Mouse (Mus musculus) common myeloid progenitor, adult 5-6 weeks (primary cell): ENCODE measurements around the gene Trank1. TPM values are rescaled to one million over a fixed set of nuclear protein-coding genes. Genes with fewer than 3 reads are reported as not detected.

Experiments used
- ATAC-seq: replicated peaks from 2 replicates; pipeline ENCODE4 v1.8.0; 2016; ENCODE audit warnings: low read depth, mild to moderate bottlenecking, moderate TSS enrichment, inconsistent platforms; ENCODE audit not compliant: poor library complexity, severe bottlenecking
- total RNA-seq: library from RNA; stranded (forward); fragments of 200-1000, 187-1606 nt; gene quantifications from 2 replicates; pipeline ENCODE4 v1.2.3, GENCODE M21; 2017

Trank1 gene
- total RNA-seq, 1 experiment from 2014 or later = not detected

DNA sequence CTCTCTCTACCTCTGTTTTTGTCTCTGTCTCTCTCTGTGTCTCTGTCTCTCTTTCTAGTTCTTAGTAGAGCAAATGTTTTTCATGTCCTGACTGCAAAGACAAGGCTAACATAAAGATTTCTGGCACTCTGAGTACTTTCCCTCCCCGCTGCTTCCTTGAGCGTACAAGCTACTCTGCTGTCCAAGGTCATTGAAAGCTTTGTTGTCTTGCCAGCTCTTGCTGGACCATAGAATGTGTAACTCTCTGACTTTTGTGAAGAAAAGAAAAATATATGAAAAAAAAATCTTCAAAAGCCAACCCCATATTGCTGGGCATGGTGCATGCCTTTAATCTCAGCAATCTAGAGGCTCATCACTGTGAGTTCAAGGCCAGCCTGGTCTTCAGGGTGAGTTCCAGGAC is 12.9 kb upstream of the Trank1 start:
- ATAC-seq = no peak

DNA sequence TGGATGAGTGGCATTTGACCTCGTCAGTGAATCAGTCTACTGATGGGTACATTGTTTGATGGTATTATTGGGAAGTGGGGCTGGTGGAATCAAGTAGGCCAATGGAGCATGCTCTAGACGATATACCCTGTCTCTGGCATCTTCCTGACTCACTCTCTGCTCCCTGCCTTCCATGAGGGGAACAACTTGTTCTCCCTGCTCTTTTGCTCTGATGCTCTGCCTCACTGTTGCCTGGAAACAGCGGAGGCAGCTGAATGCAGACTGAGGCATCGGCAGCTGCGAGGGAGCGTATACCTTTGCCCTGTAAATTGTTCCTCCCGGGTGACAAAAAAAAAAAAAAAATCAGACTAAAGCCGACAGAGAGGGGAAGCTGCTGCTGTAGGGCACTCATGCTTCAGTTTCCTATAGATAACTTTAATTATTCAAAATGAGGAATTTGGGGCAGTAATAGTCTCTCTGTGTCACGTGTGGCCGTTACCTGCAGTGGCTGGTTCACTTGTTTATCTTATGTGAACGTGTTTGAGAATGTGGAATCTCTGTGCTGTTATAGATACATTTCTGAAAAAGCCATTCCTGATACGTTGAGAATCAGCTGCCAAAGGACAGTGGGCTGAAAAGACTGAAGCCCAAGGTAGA is 9.2 kb upstream of the Trank1 start:
- ATAC-seq = no peak

DNA sequence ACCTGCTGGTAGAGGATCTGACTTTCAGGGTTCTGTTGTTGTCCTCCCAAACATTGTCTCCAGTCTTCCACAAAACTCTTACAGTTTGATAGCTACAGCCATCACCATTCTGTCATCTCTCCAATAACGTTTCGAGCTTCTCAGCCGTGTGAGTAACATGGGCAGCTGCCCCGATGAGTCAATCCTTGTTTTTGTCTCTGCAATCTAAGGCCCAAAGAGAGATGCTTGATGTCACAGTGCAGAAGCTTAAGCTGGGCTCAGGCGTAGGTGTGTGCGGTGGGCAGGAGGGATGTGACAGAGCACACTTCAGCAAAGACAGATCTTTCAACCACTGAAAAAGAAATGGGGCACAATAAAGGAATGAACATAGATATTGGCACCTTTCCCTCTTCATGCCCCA is 7.5 kb upstream of the Trank1 start:
- ATAC-seq = no peak

DNA sequence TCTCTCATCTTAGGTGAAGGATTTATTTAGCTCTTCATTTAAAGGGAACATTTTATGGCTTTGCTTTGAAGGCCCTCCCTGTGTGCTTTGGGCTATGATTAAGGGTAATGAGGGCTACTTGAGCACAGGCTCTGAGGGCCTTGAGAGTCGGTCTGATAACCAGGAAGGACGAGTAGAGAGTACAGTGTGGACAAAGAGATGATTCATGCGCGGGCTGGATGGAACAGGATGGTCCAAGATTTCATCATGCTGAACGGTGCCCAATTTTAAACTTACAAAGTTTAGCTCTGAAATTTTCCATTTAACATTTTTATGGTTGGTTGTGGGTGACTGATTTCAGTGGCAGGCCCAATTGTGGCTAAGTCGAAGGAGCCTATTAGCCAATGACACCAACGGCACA is 5.4 kb upstream of the Trank1 start:
- no peak for ATAC-seq

DNA sequence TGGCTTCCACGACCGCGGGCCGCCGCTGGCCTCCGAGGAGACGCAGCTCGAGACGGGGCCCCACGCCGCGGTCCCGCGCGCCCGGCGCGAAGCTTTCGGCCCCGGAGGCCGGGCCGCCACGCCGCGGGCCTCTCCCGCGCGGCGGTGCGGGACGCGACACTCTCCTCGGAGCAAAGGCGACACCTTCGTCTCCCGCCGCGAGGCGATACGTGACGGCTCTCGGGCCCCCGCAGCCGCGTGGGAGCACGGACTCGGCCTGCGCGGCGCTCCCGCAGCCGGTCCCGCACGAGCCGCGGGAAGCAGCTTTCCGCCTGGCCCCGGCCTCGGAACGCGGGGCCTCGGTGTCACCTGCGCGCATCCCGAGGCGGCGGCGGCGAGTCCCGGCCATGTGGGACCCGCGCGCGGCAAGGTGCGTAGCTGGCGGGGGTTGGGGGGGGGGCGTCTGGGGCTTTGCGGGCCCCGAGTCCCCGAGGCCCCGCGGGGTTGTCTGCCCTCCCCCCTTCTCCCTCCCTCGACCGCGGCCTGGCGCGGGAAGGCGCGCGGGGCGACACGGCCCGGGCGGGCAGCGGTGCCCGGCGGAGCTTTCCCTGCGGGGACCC is 403 bp downstream of the Trank1 start:
- ATAC-seq = no peak

DNA sequence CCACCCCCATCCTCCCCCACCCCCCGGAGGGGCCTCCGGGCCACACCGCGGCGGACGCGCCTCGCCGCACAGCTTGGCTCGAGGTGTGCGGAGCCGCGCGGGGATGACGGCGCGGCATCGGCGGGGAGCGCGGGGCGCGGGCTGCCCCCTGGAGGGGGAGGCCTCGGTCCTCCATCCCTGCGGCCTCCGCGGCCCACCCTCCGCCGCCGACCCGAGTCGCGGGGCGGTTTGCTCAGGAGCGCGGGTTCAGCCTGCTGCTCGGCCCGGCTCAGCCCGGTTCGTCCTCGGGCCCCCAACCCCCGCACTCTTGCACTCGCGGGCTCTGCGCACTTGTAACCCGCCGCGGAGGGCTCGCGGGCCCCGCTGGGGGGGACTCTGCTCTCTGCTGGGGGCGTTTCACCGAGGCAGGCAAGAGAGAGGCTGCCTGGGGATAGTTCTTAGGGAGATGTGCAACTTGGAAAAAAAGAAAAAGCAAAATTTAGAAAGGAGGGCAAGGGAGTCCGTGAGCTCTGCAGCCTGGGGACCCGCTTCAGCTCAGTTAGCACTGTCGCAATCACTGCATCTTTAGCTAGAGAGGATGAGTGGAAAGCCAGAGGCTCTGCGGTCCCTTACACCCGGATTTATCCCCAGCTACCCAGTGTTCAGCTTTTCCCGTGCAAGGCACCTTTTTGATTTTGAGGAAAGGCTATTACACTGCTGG is 1.1 kb downstream of the Trank1 start:
- no peak for ATAC-seq

DNA sequence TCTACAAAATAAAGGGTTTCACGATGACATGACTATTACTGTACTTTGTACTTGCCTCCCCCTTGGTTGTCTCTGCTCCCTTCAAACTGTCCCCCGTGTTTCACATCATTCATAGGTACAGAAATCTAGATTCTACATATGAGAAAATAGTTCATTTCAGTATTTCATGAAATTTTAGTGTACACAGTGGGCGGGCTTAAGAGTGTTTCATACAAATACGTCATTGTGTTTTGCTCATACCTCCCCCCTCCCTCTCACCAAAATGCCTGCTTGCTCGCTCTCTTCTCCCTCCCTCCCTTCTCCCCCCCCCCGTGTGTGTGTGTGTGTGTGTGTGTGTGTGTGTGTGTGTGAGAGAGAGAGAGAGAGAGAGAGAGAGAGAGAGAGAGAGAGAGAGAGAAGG is 1.8 kb downstream of the Trank1 start:
- no peak for ATAC-seq

DNA sequence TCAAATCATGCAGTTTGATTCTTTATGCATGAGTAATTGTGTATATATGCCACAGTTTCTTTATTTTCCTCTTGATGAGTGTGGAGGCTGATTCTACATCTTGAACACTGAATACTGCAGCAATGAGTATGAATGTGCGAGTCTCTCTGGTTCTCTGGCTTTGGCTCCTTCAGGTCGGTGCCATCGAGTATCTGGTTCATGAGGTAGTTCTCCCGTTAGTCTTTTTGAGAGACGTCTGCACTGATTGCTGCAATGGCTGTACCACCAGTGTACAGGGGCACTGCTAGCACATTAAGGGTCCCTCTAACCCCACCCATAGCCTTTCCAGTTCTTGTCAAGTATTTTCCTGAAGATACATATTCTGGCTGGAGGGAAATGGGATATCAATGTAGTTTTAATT is 2.3 kb downstream of the Trank1 start:
- ATAC-seq = no peak

DNA sequence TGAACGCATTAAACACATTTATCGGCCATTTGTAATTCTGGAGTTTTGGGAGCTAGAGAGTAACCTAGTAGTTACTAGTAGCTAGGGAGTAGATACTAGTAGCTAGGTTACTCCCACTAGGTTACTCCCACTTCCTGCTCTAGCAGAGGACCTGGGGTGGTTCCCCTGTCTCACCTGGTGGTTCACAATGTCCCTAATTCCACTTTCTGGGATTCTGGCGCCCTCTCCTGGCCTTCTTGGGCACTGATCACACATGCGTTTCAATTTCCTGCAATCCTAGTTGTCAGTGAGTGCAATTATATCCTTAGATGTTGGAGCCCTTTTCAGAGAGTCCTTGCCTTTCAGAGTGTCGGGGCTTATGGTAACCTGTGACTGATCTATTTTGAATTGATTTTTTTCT is 2.7 kb downstream of the Trank1 start:
- peak; percentile 85 for ATAC-seq

DNA sequence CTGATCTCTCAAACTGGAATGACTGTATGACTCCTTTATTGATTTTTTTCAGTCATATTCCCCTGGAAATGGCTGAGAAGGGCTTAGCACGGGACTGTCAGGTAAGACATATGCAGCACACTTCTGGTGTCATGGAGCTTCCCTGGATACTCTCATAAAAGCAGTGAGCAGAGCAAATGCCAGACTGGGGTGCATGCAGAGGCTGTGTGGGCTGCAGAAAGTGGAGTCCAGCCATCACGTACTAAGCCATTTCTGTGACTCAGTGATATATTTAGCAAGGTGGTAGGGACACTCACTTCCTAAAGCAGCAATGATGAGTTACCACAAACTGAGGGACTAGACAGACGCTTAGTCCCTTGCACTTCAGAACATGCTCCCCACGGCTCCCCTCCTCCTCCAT is 9.4 kb downstream of the Trank1 start:
- ATAC-seq = no peak

DNA sequence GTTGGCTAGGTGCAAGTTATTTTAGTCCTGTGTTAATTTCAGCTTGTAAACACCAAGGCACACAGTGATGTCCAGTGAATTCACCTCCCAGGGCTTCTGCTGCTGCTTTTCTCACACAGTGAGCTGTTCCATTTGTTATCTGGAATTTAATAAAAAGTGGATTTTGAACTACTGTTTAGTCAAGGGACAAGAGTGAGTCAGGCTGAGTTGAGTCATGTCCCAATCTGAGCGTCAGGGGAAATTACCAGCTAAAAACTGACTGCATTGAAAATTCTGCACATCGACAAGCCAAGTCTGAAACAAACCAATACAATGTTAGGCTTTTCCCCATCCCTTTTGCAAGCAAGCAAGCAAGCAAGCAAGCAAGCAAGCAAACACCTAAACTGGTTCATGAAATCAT is 13.3 kb downstream of the Trank1 start:
- ATAC-seq = no peak

DNA sequence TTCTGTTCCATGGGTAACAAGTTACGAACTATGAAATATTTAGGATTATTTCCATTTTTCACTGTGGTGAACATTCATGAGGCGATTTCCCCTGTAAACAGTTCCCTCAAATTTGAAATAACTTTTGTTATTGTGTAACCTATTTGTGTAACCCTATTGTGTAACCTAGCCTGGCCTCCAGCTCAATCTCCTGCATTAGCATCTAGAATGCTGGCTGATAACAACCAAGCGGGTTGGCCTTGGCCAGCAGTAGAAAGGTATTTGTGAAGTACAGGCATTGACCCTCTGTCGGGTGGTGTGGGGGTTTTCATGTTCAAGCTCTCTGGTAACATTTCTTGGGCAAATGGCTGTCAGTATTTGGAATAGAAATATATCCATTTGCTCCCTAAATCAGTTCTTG is 18.3 kb downstream of the Trank1 start:
- no peak for ATAC-seq

DNA sequence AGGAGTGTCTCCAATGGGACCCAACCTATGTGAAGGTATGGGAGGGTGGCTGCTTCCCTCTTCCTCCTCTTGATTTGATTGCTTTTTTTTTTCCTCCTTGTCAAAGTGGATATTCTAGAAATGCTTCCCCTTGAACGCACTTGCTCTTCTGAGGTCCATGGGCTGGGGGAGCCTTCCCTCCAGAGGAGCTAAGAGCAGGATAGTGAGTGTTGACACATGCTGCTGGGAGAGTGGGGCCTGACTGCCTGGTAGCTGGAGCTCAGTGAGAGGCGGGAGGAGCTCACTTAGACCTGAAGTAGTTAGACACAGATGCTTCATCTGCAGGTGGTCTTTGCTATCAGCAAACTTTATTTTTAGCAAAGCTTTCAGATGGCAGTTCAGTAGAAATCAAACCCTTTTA is 22.3 kb downstream of the Trank1 start:
- ATAC-seq = no peak

DNA sequence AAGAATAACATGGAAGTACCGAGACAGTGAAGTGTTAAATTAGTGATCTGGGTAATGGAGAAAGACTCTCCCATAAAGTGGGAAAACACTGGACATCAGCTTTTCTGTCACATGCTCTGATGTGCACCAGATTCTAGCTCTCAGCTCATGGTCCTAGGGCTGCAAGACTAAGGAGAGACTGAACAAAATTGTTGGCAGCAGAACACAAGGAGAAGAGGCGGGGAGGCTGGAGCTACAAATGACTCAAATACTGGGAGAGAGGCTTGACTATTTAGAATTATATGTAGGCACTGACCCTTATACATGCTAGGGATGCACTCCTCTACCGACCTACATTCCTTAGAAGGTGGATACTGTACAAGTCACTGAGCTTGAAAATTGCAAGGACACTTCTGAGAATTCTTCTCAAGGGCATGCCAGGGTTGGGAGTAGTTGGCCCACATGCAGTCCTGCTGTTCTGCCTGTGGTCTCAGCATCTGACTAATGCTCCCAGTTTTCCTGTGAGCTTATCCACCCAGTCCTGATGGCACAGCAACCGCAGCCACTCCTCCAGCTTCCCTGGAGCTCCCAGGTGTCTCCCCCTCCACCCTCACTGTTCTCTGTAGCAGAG is 23.1 kb downstream of the Trank1 start:
- ATAC-seq = no peak

DNA sequence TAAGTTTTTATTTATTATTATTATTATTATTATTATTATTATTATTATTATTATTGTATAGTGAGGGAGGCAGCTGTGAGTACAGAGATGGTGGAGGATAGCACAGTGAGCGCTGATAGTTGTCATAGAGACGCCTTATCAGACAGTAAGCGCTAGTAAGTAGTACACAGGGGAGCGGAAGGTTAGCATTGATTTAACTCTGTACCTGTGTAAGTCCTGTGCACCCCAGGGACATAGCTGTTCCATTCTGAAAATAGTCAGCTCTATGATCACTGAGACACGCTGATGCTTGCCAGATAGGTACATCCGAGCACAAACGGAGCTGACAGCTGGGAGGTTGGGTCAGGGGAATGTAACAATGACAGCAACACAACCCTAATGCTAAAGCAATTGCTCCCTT is 39.7 kb downstream of the Trank1 start:
- no peak for ATAC-seq

DNA sequence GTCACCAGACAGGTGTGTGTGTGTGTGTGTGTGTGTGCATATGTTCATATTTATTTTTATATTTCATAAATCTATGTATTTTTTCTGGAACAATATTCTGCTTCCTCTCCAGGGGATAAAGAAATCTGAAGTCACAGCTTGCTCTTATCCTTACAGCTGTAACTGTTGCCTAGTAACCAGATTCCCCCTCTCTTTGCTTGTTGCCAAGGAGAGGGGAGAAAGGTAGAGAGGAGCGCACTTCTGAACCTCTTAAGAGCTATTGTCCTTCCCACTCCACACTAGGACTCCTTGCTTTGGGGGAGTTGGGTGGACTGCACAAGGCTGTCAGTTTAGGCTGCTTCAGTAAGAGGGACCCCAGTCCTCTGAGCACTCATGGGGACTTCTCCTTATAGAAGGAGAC is 40.1 kb downstream of the Trank1 start:
- no peak for ATAC-seq

DNA sequence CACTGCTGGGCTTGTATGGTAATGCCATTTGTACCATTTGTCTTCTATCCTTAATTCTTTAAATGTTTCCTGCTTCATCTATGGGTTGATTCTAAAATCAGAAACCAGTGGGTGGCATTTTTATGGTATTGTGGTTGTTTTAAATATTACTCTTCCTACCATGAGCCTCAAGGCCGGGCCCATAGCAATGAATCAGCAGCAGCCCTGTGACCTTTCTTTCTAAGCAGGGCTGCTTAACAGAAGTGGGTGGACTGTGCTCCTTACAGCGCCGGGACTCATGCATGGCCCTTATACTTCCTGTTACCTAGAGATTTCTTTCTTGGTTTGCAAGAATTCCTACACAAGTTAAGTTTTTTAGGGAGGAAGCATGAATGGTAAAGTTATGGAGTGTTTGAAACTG is 41.1 kb downstream of the Trank1 start:
- ATAC-seq = no peak

DNA sequence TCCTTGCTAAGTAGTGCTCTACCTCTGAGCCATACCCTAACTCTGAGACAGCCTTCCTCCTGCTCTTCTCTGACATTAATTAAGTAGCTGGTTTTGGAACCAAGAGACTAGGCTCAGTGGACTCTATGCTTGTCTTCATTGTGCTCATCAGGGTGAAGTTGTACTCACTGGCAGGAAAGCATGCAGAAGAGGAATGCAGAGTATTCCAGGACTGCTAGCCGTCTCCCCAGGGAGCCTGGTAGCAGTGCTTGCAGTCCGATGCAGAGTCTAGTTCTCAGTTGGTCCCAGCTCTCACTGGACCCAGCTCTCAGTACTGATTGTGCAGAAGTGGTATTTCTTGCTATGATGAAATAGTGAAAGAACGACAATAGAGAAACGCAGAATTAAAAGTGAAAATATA is 43.5 kb downstream of the Trank1 start:
- ATAC-seq = no peak

DNA sequence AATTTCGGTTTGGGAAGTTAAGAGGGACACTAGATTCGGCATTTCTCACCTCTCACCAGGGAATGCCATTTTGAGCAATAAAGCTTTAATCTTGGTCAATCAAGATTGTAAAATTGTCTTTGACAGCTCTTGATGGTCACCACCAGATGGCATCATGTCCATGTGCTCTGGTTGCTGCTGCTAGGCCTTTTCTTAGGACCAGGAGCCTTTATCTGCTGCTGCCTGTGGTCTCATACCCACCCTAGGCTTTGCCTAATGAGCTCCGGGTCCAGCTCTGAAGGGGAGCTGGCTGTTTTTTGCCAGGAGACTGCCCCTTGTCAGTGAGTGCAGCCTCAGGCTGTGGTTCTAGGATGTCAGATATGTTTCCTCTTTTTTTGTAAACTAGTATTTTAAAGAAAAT is 44.8 kb downstream of the Trank1 start:
- no peak for ATAC-seq

DNA sequence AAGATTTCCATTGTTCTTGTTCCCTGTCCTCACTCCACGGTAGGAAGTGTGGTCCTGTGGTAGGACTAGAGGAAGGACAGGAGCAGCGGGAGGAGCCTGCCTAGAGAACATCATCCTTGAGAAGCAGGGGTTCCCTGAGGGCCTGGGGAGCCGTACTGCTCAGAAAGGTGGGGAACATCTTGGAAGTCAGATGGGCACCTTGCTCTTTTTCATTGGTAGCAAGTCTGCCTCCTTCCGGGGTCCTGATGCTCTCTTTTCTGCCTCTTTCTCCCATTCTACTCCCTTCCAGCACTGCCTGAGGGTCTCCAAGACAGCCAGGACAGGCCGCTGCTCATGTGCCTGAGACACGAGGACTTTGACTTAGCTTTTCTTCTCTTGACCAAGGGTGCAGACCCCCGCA is 52.1 kb downstream of the Trank1 start:
- ATAC-seq = no peak

DNA sequence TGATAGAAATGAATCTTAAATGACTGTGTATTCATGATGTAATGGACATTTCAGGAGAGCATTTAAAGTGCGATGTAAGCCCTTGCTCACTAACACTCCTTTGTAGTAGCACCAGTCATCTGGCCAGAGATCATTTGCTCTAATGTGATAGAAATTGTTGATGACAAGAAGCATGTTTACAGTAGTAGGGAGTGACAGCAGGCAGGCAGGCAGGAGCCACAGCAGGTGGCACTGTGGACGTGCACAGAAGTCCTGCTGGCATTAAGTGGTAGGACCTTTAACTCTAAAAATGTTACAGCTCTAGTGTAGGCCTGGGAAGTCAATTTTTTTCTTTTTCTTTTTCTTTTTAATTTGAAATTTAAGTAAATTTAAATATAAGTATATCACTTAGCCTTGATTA is 56.2 kb downstream of the Trank1 start:
- ATAC-seq = no peak
